Mouse (Mus musculus): ENCODE results near the gene Nxph3. TPM values are rescaled to one million over a fixed set of nuclear protein-coding genes. Genes with fewer than 3 reads are reported as not detected.

Nxph3 gene
- polyA plus RNA-seq, 1 experiment, result 0.04 TPM

- no peak for TF ChIP-seq FLI1 (IDR thresholded peaks at IDR 0.05; ENCODE audit: low read length)
- no peak for TF ChIP-seq GATA1 (IDR thresholded peaks at IDR 0.05; ENCODE audit: borderline replicate concordance, low read length)
- no peak overlapping the region for H3K4me3 ChIP-seq (replicated peaks)
- no peaks in the 10 kb centered on the region for H3K36me3 ChIP-seq (replicated peaks; ENCODE audit: low read length)
- H3K4me1 ChIP-seq, result no peaks in the 10 kb centered on the region; the same call in 1 of the 2 replicates
- peaks cover 82% of the 10 kb centered on the region for H3K27me3 ChIP-seq (replicated peaks)
- no peaks in the 10 kb centered on the region for H3K9me3 ChIP-seq
Measured at GRCm38 (mm10) chr11:95544546-95545327, 30.4 kb upstream of the Nxph3 start.

GRCm38 (mm10) chr11:95540637-95541385 lies 26.4 kb upstream of the Nxph3 start:
- Histone ChIP-seq H3K9me3 (no peaks in the 10 kb centered on the region), H3K4me1 (peaks cover 4% of the 10 kb centered on the region; the same call in 1 of the 2 replicates), H3K36me3 (replicated peaks; ENCODE audit: low read length) (no peaks in the 10 kb centered on the region), H3K27me3 (replicated peaks) (peaks cover 90% of the 10 kb centered on the region), H3K4me3 (replicated peaks) (no peak overlapping the region)
- no peak for TF ChIP-seq GATA1 (IDR thresholded peaks at IDR 0.05; ENCODE audit: borderline replicate concordance, low read length)
- no peak for TF ChIP-seq FLI1 (IDR thresholded peaks at IDR 0.05; ENCODE audit: low read length)

DNA sequence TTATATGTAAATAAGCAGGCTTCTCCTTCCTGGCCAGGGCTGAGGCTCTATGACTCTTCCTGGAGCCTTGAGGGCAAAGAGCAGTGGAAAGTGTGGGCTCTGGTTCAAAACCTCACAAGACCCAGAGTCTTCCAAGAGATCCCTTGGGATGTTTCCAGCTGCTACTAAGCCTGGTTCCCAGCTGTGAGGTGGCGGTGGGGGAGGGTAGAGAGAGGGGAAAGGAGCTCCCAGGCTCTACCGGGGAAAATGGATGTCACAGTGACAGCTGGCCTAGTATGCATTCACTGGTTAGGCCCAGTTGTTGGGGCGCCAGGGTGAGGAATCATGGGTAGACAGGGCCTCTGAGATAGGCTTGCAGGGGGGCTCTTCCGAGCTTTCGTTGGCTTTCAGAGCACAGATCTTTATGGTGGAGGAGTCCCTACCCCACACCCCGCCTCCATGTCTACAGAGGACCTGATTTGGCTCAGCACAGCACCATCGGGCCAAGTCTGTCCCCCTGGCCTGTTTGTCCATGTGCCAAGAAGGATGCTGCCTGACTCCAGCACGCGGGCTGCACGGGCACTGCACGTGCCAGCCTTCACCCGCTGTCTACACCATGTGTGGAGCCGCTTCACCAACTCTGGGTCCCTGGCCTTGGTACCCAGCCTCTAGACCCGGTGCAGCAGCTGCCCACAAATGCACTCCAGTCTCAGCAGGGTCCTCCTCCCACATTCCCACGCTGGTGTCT lies 24.2 kb upstream of the Nxph3 start:
- Histone ChIP-seq H3K27me3 (replicated peaks) (peaks cover 92% of the 10 kb centered on the region), H3K4me1 (peaks cover 9% of the 10 kb centered on the region), H3K9me3 (no peaks in the 10 kb centered on the region), H3K36me3 (replicated peaks; ENCODE audit: low read length) (no peaks in the 10 kb centered on the region), H3K4me3 (replicated peaks) (no peak overlapping the region)
- no peak for TF ChIP-seq FLI1 (IDR thresholded peaks at IDR 0.05; ENCODE audit: low read length)

GRCm38 (mm10) chr11:95533484-95534160 lies 19.3 kb upstream of the Nxph3 start:
- Histone ChIP-seq H3K4me3 (replicated peaks) (peak overlapping the region; percentile 75), H3K9me3 (no peaks in the 10 kb centered on the region), H3K36me3 (replicated peaks; ENCODE audit: low read length) (no peaks in the 10 kb centered on the region), H3K4me1 (peaks cover 11% of the 10 kb centered on the region), H3K27me3 (replicated peaks) (peaks cover 64% of the 10 kb centered on the region)
- TF ChIP-seq FLI1 (IDR thresholded peaks at IDR 0.05; ENCODE audit: low read length) (no peak), GATA1 (IDR thresholded peaks at IDR 0.05; ENCODE audit: borderline replicate concordance, low read length) (no peak)

DNA sequence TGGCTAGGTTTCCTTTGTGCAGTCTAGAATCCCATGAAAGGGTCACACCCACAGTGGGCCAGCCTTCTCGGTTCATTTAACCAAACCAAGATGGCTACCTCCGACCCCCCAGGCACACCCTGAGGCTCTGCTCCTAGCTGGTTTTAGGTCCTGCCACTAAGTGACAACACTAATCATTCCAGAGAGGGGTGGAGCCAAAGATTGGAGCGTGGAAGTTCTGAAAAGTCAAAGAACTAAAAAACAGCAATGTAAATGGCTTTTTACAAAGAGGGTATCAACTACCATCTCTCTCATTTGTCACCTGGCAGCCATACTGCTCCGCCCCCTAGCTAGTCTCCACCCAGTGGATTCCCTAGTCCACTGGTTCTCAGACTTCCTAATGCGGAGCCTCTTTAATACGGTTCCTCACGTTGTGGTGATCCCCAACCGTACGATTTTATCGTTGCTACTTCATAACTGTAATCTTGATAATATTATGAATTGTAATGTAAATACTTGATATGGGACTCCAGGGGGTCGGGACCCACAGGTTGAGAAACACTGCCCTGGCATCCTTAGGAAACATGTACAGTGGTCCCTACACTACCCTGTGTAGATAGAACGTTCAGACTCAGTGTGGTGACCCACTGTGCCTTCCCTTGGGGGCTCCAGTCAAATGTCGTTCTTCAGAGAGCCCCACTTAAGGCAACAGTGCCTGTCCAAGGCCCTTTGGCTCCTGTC lies 18.1 kb upstream of the Nxph3 start:
- Histone ChIP-seq H3K36me3 (replicated peaks; ENCODE audit: low read length) (no peaks in the 10 kb centered on the region), H3K27me3 (replicated peaks) (peaks cover 61% of the 10 kb centered on the region), H3K4me3 (replicated peaks) (no peak overlapping the region), H3K9me3 (no peaks in the 10 kb centered on the region), H3K4me1 (peaks cover 8% of the 10 kb centered on the region)
- no peak for TF ChIP-seq GATA1 (IDR thresholded peaks at IDR 0.05; ENCODE audit: borderline replicate concordance, low read length)
- TF ChIP-seq FLI1 (IDR thresholded peaks at IDR 0.05; ENCODE audit: low read length), result no peak

DNA sequence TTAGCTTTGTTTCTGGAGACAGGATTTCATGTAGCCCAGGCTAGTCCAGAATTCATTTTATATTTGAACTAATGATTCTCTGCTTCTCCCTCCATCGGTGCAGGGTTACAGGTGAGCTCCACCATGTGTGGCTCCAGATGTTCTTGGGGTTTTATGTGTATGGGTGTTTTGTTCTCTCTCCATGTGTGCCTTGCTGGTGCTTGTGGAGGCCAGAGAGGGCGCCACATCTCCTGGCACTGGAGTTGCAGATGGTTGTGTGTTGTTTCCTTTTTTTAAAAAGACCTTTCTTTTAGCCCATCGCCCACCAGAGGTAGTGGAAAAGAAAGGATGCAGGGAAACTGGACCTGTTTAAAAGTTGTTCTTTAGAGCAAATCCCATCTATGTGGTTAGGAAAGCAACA lies 13.9 kb upstream of the Nxph3 start:
- H3K4me1 ChIP-seq, result no peaks in the 10 kb centered on the region; the same call in 1 of the 2 replicates
- H3K27me3 ChIP-seq (replicated peaks), result peaks cover 60% of the 10 kb centered on the region
- H3K36me3 ChIP-seq (replicated peaks; ENCODE audit: low read length), result no peaks in the 10 kb centered on the region
- no peak overlapping the region for H3K4me3 ChIP-seq (replicated peaks)
- TF ChIP-seq GATA1 (IDR thresholded peaks at IDR 0.05; ENCODE audit: borderline replicate concordance, low read length) (no peak), FLI1 (IDR thresholded peaks at IDR 0.05; ENCODE audit: low read length) (no peak)
- H3K9me3 ChIP-seq, result no peaks in the 10 kb centered on the region

- TF ChIP-seq FLI1 (IDR thresholded peaks at IDR 0.05; ENCODE audit: low read length), result no peak
- no peak for TF ChIP-seq GATA1 (IDR thresholded peaks at IDR 0.05; ENCODE audit: borderline replicate concordance, low read length)
- H3K4me1 ChIP-seq, result no peaks in the 10 kb centered on the region; the same call in 1 of the 2 replicates
- no peaks in the 10 kb centered on the region for H3K9me3 ChIP-seq
- peaks cover 61% of the 10 kb centered on the region for H3K27me3 ChIP-seq (replicated peaks)
- H3K36me3 ChIP-seq (replicated peaks; ENCODE audit: low read length), result no peaks in the 10 kb centered on the region
- H3K4me3 ChIP-seq (replicated peaks), result no peak overlapping the region
Measured at GRCm38 (mm10) chr11:95527307-95527706, 12.9 kb upstream of the Nxph3 start.

DNA sequence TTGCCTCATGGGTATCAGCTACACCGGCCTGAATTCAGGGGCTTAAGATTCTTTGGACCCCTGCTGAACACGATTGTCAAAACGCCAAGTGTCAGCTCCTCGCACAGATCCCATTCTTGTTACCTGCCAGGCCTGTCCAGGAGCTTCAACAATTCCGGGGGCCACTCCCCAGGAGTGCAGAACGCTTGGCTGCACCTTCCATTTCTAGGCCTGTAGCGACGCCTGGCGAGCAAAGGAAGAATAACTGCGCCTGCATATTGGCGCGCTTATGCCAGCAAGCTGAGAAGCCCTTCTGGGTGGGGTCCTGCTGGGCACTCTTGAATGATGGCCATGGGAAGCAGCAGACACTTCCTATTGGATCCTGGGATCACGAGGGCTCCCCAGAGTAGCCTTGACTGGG lies 7.2 kb upstream of the Nxph3 start:
- Histone ChIP-seq H3K9me3 (no peaks in the 10 kb centered on the region), H3K4me3 (replicated peaks) (peak overlapping the region; percentile 85), H3K36me3 (replicated peaks; ENCODE audit: low read length) (no peaks in the 10 kb centered on the region), H3K27me3 (replicated peaks) (peaks cover 75% of the 10 kb centered on the region), H3K4me1 (peaks cover 20% of the 10 kb centered on the region)
- TF ChIP-seq GATA1 (IDR thresholded peaks at IDR 0.05; ENCODE audit: borderline replicate concordance, low read length), result no peak
- TF ChIP-seq FLI1 (IDR thresholded peaks at IDR 0.05; ENCODE audit: low read length), result no peak

Measured in megakaryocyte, embryonic 14.5 days (primary cell).